Mouse (Mus musculus) layer of hippocampus, adult 18-20 months (tissue): ENCODE data around the gene Rad51b. TPM values are rescaled to one million over a fixed set of nuclear protein-coding genes. Genes with fewer than 3 reads are reported as not detected.
A peak's percentile ranks its signal among the peaks of the same experiment; 100 is the strongest.

Source experiments
- DNase-seq, 2 experiments: peaks; one replicate each; pipeline ENCODE4 v3.0.0; 2022; ENCODE audit warnings: low spot score in 2 of 2
- total RNA-seq, 2 experiments: library from RNA; stranded (reverse); gene quantifications; 2 replicates each; pipeline ENCODE4 v1.2.3; 2021

Gene Rad51b
- total RNA-seq, 2 experiments from 2014 or later = 0.17 TPM; not detected in 1

- DNase-seq = no peak
These were observed 80.3 kb downstream of the Rad51b start for GRCm38 (mm10) chr12:79377378-79377777.

- DNase-seq = peak in 1 of 2 experiments; percentile 45
These were observed 80.8 kb downstream of the Rad51b start for GRCm38 (mm10) chr12:79377861-79378260.

GRCm38 (mm10) chr12:79380190-79380589 is 83.1 kb downstream of the Rad51b start:
- no peak for DNase-seq

- no peak for DNase-seq
These were observed 84.4 kb downstream of the Rad51b start for GRCm38 (mm10) chr12:79381489-79381888.

- no peak for DNase-seq
These were observed 85.3 kb downstream of the Rad51b start for GRCm38 (mm10) chr12:79382416-79382815.

GRCm38 (mm10) chr12:79383583-79383982 is 86.5 kb downstream of the Rad51b start:
- DNase-seq = no peak

GRCm38 (mm10) chr12:79384787-79385186 is 87.7 kb downstream of the Rad51b start:
- DNase-seq = peak in 1 of 2 experiments; percentile 5

- DNase-seq = no peak
These were observed 88.1 kb downstream of the Rad51b start for GRCm38 (mm10) chr12:79385199-79385598.

GRCm38 (mm10) chr12:79387886-79388285 is 90.8 kb downstream of the Rad51b start:
- DNase-seq = no peak

GRCm38 (mm10) chr12:79389251-79389650 is 92.2 kb downstream of the Rad51b start:
- no peak for DNase-seq

GRCm38 (mm10) chr12:79389971-79390370 is 92.9 kb downstream of the Rad51b start:
- no peak for DNase-seq

- no peak for DNase-seq
These were observed 96.6 kb downstream of the Rad51b start for GRCm38 (mm10) chr12:79393636-79394035.

GRCm38 (mm10) chr12:79403992-79404391 is 106.9 kb downstream of the Rad51b start:
- DNase-seq = no peak

- DNase-seq = no peak
These were observed 107.4 kb downstream of the Rad51b start for GRCm38 (mm10) chr12:79404494-79404893.

GRCm38 (mm10) chr12:79408677-79409076 is 111.6 kb downstream of the Rad51b start:
- no peak for DNase-seq

GRCm38 (mm10) chr12:79409126-79409860 is 112.2 kb downstream of the Rad51b start:
- DNase-seq = no peak

- DNase-seq = no peak
These were observed 115.9 kb downstream of the Rad51b start for GRCm38 (mm10) chr12:79412894-79413507.

- DNase-seq = no peak
These were observed 120.3 kb downstream of the Rad51b start for GRCm38 (mm10) chr12:79417360-79417759.

GRCm38 (mm10) chr12:79420605-79421004 is 123.5 kb downstream of the Rad51b start:
- DNase-seq = no peak

GRCm38 (mm10) chr12:79429507-79430291 is 132.6 kb downstream of the Rad51b start:
- DNase-seq = no peak

GRCm38 (mm10) chr12:79431138-79431537 is 134.1 kb downstream of the Rad51b start:
- DNase-seq = no peak
